Mouse (Mus musculus) urinary bladder, adult 18-20 months (tissue): Measurements from ENCODE around the gene Krtap4-9.
"Not testable (repeated sequence)": the region's sequence is repeated elsewhere in the genome, so short reads cannot be mapped to it uniquely, and the experiment has no call there.

Experiments used
- DNase-seq, 2 experiments: peaks; one replicate each; pipeline ENCODE4 v3.0.0; 2022; ENCODE audit warnings: low spot score in 2 of 2, mixed read lengths in 2 of 2

The Krtap4-9 gene

DNA sequence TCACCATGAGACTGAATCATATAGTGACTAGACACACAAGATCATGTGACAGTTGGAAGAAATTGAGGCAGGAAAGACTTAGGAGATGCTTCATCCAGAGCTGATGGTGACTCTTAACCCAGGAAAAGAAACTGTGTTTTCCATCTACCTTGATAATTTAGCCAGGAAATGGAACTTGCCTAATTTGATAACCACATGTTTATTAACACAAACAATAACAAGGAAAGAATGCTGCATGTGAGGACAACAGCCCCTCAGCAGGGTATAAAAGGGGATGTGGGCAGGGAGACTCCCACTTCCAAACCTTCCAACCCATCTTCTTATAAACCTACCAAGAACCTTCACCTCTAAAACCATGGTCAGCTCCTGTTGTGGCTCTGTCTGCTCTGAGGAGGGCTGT, at the start of gene Krtap4-9:
Gene Krtap4-9, plus strand, starts transcription at position 301 of the 400 bp plus-strand sequence.
- not testable (repeated sequence) for DNase-seq

GRCm38 (mm10) chr11:99743985-99744384, 41.0 kb upstream of the Krtap4-9 start:
- DNase-seq: no peak

DNA sequence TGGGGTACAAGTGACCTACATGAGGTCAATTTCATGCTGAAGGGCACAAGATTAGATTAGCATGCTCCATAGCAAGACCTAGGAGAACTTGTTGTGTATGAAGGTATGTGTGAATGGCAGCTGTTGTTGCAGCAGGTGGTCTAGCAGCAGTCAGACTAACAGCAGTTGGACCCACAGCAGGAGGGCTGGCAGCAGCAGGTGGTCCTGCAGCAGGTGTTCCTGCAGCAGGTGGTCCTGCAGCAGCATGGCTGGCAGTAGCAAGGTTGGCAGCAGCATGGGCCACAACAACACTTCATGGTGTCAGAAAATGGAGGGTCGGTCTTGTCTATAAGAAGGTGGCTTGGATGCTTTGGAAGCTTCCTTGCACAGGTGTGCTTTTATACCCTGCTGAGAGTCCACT, 26.1 kb upstream of the Krtap4-9 start:
- DNase-seq: no peak

DNA sequence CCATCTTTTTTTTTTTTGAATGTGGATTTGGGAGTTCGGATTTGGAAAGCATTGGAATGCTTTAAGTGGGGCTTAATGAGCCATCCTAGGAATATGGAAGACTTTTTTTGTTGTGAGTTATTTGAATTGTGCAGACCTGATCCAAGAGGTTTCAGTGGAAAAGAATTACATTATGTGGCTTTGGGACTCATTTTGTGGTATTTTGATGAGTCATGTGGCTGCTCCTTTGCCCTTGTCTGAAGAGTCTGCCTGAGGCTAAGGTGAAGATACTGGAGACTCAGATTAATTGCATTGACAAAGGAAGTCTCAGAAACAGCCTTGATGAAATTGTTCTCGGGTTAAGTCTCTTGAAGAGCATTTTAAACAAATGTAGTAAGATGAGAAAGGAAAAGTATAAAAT, 16.6 kb upstream of the Krtap4-9 start:
- no peak for DNase-seq

DNA sequence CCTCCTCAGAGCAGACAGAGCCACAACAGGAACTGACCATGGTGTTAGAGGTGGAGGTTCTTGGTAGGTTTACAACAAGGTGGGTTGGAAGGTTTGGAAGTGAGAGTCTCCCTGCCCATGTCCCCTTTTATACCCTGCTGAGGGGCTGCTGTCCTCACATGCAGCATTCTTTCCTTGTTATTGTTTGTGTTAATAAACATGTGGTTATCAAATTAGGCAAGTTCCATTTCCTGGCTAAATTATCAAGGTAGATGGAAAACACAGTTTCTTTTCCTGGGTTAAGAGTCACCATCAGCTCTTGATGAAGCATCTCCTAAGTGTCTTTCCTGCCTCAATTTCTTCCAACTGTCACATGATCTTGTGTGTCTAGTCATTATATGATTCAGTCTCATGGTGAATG, 12.2 kb upstream of the Krtap4-9 start, which contains the start of gene Gm11595:
Gene Gm11595, minus strand, starts transcription at position 101 of the 400 bp plus-strand sequence.
- DNase-seq: not testable (repeated sequence)

GRCm38 (mm10) chr11:99778401-99778800, 6.6 kb upstream of the Krtap4-9 start:
- DNase-seq: no peak

GRCm38 (mm10) chr11:99780604-99781003, 4.4 kb upstream of the Krtap4-9 start, which contains the start of gene Krtap4-8:
TSS of gene Krtap4-8 (minus strand) at chr11:99780704.
- no peak for DNase-seq

- no peak for DNase-seq
These were observed 8.4 kb downstream of the Krtap4-9 start, which contains the start of gene Gm11596 for GRCm38 (mm10) chr11:99793367-99793766. TSS of gene Gm11596 (minus strand) at chr11:99793467.

DNA sequence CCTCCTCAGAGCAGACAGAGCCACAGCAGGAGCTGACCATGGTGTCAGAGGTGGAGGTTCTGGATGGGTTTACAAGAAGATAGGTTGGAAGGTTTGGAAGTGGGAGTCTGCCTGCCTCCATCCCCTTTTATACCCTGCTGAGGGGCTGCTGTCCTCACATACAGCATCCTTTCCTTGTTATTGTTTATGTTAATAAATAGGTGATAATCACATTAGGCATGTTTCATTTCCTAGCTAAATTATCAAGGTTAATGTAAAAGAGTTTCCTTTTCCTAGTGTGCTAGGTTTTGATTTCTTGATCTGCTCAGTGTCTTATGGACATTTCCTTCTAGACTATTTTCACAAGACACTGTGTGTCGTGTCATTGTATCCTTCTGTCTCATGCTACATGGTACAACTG, 13.8 kb downstream of the Krtap4-9 start, which contains the start of gene Gm11569:
Gene Gm11569, minus strand, starts transcription at position 101 of the 400 bp plus-strand sequence.
- DNase-seq: not testable (repeated sequence)

- DNase-seq: not testable (repeated sequence)
These were observed 19.3 kb downstream of the Krtap4-9 start, which contains the start of gene Gm11554 for GRCm38 (mm10) chr11:99804346-99804745. TSS of gene Gm11554 (minus strand) at chr11:99804446.

GRCm38 (mm10) chr11:99809792-99810191, 24.8 kb downstream of the Krtap4-9 start, which contains the start of gene Krtap4-13:
TSS of gene Krtap4-13 (minus strand) at chr11:99809892.
- not testable (repeated sequence) for DNase-seq

GRCm38 (mm10) chr11:99815566-99815965, 30.6 kb downstream of the Krtap4-9 start, which contains the start of gene Gm11564:
TSS of gene Gm11564 (minus strand) at chr11:99815666.
- not testable (repeated sequence) for DNase-seq
